In genomic region chr5:20580619-20581018, GRCm38 (mm10) we compare ENCODE assay signal across 19 mouse cellular contexts.
"Had no signal": no experiment of that assay in that cellular context is flagged by ENCODE, and none has a peak within 500 bp of the region (broad histone marks: within the 10 kb centered on the region; RNA-seq: fewer than 3 reads in every experiment).

No protein-coding gene starts in this region.

- H3K27me3 ChIP-seq: midbrain, embryonic 12.5 days; neural tube, embryonic 13.5 days; neural tube, embryonic 15.5 days had no signal

- H3K4me3 ChIP-seq: midbrain, embryonic 10.5 days; midbrain, embryonic 12.5 days; myocyte; neural tube, embryonic 13.5 days; neural tube, embryonic 15.5 days had no signal

- ATAC-seq: midbrain, embryonic 16.5 days had no signal

- H3K27ac ChIP-seq: midbrain, embryonic 10.5 days; midbrain, embryonic 12.5 days; neural tube, embryonic 13.5 days; neural tube, embryonic 15.5 days had no signal

- H3K4me2 ChIP-seq: lung, embryonic 14.5 days; midbrain, embryonic 12.5 days; neural tube, embryonic 13.5 days; neural tube, embryonic 15.5 days had no signal

- H3K36me3 ChIP-seq: midbrain, embryonic 10.5 days; neural tube, embryonic 15.5 days had no signal

- DNase-seq: lung, adult 18-20 months; lung, embryonic 14.5 days; lung, postnatal 10 days; lung, postnatal 4 days; midbrain, embryonic 14.5 days; retina, postnatal 1 day; right cerebral cortex, adult 18-20 months; right cerebral cortex, postnatal 25 days; right cerebral cortex, postnatal 4 days; spleen, adult 18-20 months; thymus, adult 18-20 months; thymus, postnatal 14 days; thymus, postnatal 36 days had no signal

- H3K9me3 ChIP-seq: midbrain, embryonic 10.5 days; midbrain, embryonic 12.5 days; neural tube, embryonic 13.5 days; neural tube, embryonic 15.5 days had no signal

- H3K9ac ChIP-seq: lung, embryonic 14.5 days; midbrain, embryonic 12.5 days; neural tube, embryonic 13.5 days; neural tube, embryonic 15.5 days had no signal
